Mouse (Mus musculus): Measurements from ENCODE around the gene Olfr1283.
"Not testable (repeated sequence)": the region's sequence is repeated elsewhere in the genome, so short reads cannot be mapped to it uniquely, and the experiment has no call there.

Olfr1283 gene

GRCm38 (mm10) chr2:111366490-111366889 is at the start of gene Olfr1283:
Olfr1283 (plus strand) TSS chr2:111366790.
- no peak for DNase-seq (ENCODE audit: low spot score)

- no peak for DNase-seq (ENCODE audit: low spot score)
These were observed 40.4 kb upstream of the Olfr1283 start, which contains the start of gene Olfr1281 for GRCm38 (mm10) chr2:111326220-111326619. Olfr1281 (plus strand) TSS chr2:111326520.

- DNase-seq (ENCODE audit: low spot score): not testable (repeated sequence)
These were observed 32.9 kb upstream of the Olfr1283 start for GRCm38 (mm10) chr2:111333721-111334120.

GRCm38 (mm10) chr2:111335976-111336375 is 30.6 kb upstream of the Olfr1283 start, which contains the start of gene Olfr1282:
Olfr1282 (minus strand) TSS chr2:111336076.
- DNase-seq (ENCODE audit: low spot score): no peak

- no peak for DNase-seq (ENCODE audit: low spot score)
These were observed 8.6 kb downstream of the Olfr1283 start, which contains the start of gene Olfr1284 for GRCm38 (mm10) chr2:111375222-111375621. Olfr1284 (plus strand) TSS chr2:111375522.

Measured in urinary bladder, postnatal 25 days (tissue).